Mouse (Mus musculus) ES-E14 (cell line): Measurements from ENCODE around the gene Zfp583.

Source experiments
- CHD2 ChIP-seq: IDR thresholded peaks from 2 replicates; pipeline ENCODE4 v1.6.1; 2014; ENCODE audit warnings: mild to moderate bottlenecking, low read depth, low read length, inconsistent platforms
- HCFC1 ChIP-seq: IDR thresholded peaks from 2 replicates; pipeline ENCODE4 v1.6.1; 2012; ENCODE audit warnings: low read length, inconsistent platforms, borderline replicate concordance; ENCODE audit not compliant: insufficient read depth
- MAFK ChIP-seq: IDR thresholded peaks from 2 replicates; pipeline ENCODE4 v1.6.1; 2014; ENCODE audit warnings: mild to moderate bottlenecking, low read depth, low read length, inconsistent platforms; ENCODE audit not compliant: insufficient read depth
- ZC3H11A ChIP-seq: IDR thresholded peaks from 2 replicates; pipeline ENCODE4 v1.6.1; 2012; ENCODE audit warnings: low read depth, mild to moderate bottlenecking, inconsistent platforms, low read length, borderline replicate concordance
- ZNF384 ChIP-seq: IDR thresholded peaks from 2 replicates; pipeline ENCODE4 v1.6.1; 2012; ENCODE audit warnings: low read depth, low read length, inconsistent platforms

DNA sequence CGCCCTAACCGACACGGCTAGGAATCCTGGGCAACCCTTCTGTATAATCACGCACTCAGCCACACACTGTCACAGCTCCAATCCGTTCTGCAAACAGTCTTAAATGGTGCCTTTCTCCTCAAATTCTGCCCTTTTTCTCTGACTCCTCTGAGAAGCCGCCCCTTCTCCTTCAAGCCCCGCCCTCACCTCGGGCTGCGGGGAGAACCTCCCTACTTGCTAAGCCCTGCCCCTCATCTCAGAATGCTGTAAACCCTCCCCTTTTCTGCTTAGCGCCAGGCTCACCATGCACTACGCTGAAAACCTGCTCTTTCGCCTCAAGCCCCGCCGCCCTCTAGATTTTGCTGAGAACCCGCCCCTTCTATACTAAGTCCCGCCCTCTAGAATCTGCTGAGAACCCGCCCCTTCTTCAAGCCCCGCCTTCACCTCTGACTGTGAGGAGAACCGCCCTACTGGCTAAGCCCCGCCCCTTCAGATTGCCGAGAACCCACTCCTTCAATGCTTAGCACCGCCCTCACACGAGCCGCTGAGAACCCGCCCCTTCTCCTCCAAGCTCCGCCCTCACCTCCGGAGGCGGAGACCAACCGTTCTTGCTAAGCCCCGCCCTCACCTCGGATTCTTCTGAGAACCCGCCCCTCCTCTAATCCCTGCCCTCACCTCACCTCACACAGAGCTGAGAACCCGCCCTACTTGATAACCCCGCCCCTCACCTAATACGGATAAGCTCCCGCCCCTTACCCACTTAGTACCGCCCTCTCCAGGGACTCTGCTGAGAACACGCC, 31.4 kb upstream of the Zfp583 start:
- TF ChIP-seq HCFC1 (no peak), ZNF384 (no peak), ZC3H11A (no peak), MAFK (no peak), CHD2 (no peak)
